Mouse (Mus musculus) forebrain, embryonic 10.5 days (tissue): ENCODE measurements around the gene Ddo. TPM values are rescaled to one million over a fixed set of nuclear protein-coding genes. Genes with fewer than 3 reads are reported as not detected.

ENCODE experiments used
- DNase-seq: peaks from one replicate; pipeline ENCODE4 v3.0.0-alpha.2; 2017; ENCODE audit warnings: low spot score; ENCODE audit errors: extremely low spot score
- H3K27ac ChIP-seq: fragments of 300-500 bp; sonication (generic); 2 replicates; pipeline ENCODE4 v1.5.1; 2016; ENCODE audit warnings: mild to moderate bottlenecking
- H3K27me3 ChIP-seq: fragments of 300-500 bp; sonication (generic); 2 replicates; pipeline ENCODE4 v1.6.1; 2016; ENCODE audit warnings: mild to moderate bottlenecking; ENCODE audit not compliant: poor library complexity, severe bottlenecking
- H3K36me3 ChIP-seq: fragments of 300-500 bp; sonication (generic); replicated peaks from 2 replicates; pipeline ENCODE4 v1.6.1; 2016; ENCODE audit warnings: mild to moderate bottlenecking, moderate library complexity
- H3K4me1 ChIP-seq: fragments of 300-500 bp; sonication (generic); 2 replicates; pipeline ENCODE4 v1.6.1; 2016
- H3K4me3 ChIP-seq: fragments of 300-500 bp; sonication (generic); 2 replicates; pipeline ENCODE4 v1.5.1; 2016; ENCODE audit warnings: mild to moderate bottlenecking, moderate library complexity
- H3K9me3 ChIP-seq: fragments of 300-500 bp; sonication (generic); 2 replicates; pipeline ENCODE4 v1.6.1; 2016; ENCODE audit warnings: mild to moderate bottlenecking, moderate library complexity
- WGBS: fragments of 180-500 bp; shearing (Covaris S2); methylation state at CpG from one replicate; pipeline ENCODE4 v1.1.7; 2016; 5-methylcytosine and 5-hydroxymethylcytosine counted together
- polyA plus RNA-seq: library from polyadenylated mRNA; unstranded; fragments of >200 nt; fragmentation: Nextera tagmentation; extraction: Ambion mirVana; gene quantifications from 2 replicates; pipeline ENCODE4 v1.2.1, GENCODE M21; 2016

Gene Ddo
- polyA plus RNA-seq, 1 experiment from 2014 or later, result 0.14 TPM

DNA sequence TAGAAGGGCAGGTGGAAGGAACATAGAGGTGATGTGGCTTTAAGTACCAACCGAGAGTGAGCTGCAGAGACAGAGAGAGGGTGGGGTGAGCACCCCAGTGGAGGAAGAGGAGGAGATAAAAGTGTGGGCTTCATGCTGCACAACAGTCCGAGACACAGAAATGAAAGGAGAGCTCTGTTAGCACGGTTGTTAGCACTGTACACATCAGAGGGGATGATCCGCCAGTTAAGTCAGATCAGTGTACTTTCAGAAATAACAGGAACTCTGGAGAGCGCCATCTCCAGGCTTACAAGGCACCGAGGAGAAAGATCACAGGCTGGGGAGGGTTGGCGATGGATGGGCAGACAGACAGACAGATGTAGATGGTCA lies 43.5 kb downstream of the Ddo start:
- H3K9me3 ChIP-seq, result no peaks in the 10 kb centered on the region
- no peak overlapping the region for H3K27ac ChIP-seq
- H3K27me3 ChIP-seq, result no peaks in the 10 kb centered on the region
- H3K36me3 ChIP-seq, result no peaks in the 10 kb centered on the region
- DNase-seq, result no peak
- H3K4me1 ChIP-seq, result peaks cover 11% of the 10 kb centered on the region
- H3K4me3 ChIP-seq, result no peak overlapping the region
- WGBS, result 65% methylated on average over 7 of the region's 7 CpGs

DNA sequence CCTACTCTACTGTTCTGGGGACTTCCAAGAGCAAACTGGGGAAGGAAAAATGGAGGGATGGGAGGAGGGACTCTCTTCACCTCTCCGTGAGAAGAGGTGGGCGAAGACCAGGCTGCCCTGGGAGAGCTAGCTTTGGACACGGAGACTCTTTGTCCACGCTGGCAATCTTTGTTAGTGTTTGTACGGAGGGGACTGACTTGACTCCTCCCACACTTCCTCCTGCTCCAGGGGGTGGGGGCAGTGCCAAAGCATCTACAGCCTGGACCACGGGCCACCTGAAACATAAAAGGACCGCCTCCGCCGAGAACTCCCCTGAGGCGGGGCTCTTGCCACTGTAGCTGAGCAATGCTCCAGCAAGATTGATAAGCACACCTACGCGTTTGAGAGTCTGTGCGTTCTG lies 44.3 kb downstream of the Ddo start:
- peak; percentile 17 for DNase-seq
- Histone ChIP-seq H3K36me3 (no peaks in the 10 kb centered on the region), H3K27ac (no peak overlapping the region; the same call in 1 of the 2 replicates), H3K4me1 (peaks cover 11% of the 10 kb centered on the region), H3K27me3 (no peaks in the 10 kb centered on the region), H3K9me3 (no peaks in the 10 kb centered on the region), H3K4me3 (peak overlapping the region; percentile 42)
- 9% methylated on average over 13 of the region's 13 CpGs for whole genome bisulfite sequencing

DNA sequence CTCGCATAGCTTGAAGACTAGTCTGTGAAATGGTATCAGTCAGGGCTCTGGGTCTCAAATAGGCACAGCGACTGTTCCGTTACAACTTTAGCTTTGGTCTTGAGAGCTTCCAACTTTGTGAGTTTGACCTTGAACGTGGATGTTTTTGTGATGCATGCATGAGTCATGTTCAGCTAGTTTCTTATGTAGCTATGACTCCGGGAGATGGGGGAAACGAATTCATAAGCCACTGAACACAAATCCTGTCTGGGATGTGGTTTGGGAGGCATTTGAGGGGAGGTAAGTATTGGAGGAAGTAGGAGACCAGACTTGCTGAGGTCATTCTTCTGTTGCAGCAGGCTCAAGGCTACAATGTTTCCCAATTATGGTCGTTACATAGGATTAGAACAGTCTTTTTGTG lies 46.1 kb downstream of the Ddo start:
- no peak for DNase-seq
- Histone ChIP-seq H3K4me1 (peaks cover 11% of the 10 kb centered on the region), H3K9me3 (no peaks in the 10 kb centered on the region), H3K27me3 (0 out of 2 replicates have a peak, but pooled peaks cover 2% of the 10 kb centered on the region), H3K36me3 (no peaks in the 10 kb centered on the region), H3K4me3 (no peak overlapping the region), H3K27ac (no peak overlapping the region)
- 89% methylated on average over 7 of the region's 7 CpGs for WGBS

DNA sequence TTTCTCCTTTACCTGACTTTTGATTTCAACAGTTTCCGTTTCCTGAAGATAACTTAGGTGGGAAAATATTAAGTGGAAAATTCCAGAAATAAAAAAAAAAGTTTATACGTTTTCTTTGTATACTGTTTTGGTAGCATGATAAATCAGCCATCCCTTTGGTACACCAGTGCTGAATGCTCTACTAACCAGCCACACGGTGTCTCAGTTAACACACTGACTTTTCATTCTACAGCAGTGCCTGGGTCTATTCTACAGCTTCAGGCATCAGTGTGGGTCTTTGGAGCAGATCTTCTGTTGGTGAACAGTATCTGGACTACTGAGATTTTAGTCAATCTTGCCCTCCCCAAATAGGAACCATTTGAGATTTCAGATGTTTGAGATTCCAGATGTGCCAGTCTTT lies 48.7 kb downstream of the Ddo start:
- DNase-seq, result no peak
- no peak overlapping the region for H3K27ac ChIP-seq
- peaks cover 21% of the 10 kb centered on the region for H3K4me1 ChIP-seq
- no peaks in the 10 kb centered on the region for H3K36me3 ChIP-seq
- no peaks in the 10 kb centered on the region for H3K9me3 ChIP-seq
- peaks cover 19% of the 10 kb centered on the region for H3K27me3 ChIP-seq
- 86% methylated on average over 3 of the region's 3 CpGs for WGBS
- no peak overlapping the region for H3K4me3 ChIP-seq

DNA sequence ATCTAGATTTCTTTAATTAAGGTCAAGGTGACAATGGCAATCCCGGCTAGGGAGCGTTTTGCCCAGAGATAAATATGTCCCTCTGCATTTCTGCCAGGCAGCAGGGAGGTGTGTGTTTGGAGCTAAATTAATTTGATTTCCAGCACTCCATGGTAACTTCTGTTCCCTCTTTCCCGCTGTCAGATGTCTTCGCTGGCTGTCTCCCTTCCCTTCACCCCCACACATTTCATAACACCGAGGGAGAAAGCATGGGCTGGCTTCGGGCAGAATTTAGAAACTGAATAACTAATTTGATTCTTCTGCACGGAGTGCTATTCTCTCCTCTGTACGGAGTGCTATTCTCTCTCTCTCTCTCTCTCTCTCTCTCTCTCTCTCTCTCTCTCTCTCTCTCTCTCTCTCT lies 52.7 kb downstream of the Ddo start:
- H3K4me1 ChIP-seq, result peaks cover 23% of the 10 kb centered on the region
- WGBS, result 48% methylated on average over 8 of the region's 8 CpGs
- peak overlapping the region; percentile 63 for H3K4me3 ChIP-seq
- no peaks in the 10 kb centered on the region for H3K9me3 ChIP-seq
- no peak for DNase-seq
- no peaks in the 10 kb centered on the region for H3K36me3 ChIP-seq
- peaks cover 32% of the 10 kb centered on the region for H3K27me3 ChIP-seq
- no peak overlapping the region for H3K27ac ChIP-seq

DNA sequence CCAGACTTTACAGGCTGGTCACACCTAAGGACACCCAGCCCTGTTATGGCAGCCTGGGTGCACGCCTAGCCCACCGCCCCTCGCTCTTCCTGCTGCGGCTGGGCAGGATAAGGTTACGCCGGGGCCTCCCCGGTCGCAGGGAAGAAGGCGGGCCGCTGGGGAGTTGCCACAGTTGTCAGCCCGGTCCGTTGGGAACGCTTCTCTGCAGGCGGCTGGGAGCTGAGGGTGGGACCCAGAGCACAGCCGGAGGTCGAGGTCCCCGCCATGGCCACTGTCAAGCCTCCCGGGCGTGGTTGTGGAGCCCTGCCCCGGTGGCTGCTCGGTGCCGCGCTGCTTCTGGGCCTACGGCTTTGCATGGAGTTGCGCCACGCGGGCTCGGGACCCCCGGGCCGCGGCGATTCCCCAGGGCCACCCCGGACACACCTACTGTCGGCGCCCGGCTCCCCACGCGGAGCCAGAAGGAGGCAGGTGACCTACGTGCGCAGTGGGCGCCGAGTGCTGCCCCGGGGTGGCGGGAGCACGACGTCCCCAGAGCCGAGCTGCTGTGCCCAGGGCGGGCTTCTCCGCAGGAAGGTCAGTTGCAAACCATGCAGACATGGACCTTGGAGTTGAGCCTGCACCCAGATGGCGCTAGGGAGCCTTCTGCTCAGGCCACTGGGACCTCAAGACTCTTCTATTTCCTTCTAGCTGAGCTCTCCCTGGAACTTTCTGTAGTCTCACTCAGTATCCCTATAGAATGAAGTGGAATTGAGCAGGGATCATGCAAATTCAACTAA lies 53.5 kb downstream of the Ddo start, which contains the start of gene Mettl24:
Gene Mettl24, plus strand, starts transcription at position 191 of the 776 bp plus-strand sequence.
- Histone ChIP-seq H3K4me1 (peaks cover 25% of the 10 kb centered on the region), H3K4me3 (peak within 1 kb of the TSS; percentile 63), H3K9me3 (no peaks in the 10 kb centered on the region), H3K27ac (peak within 1 kb of the TSS; percentile 89), H3K36me3 (no peaks in the 10 kb centered on the region), H3K27me3 (peaks cover 32% of the 10 kb centered on the region)
- DNase-seq, result peak; percentile 60
- WGBS, result under 1% methylated on average over 50 of the region's 50 CpGs

- peaks cover 32% of the 10 kb centered on the region for H3K27me3 ChIP-seq
- 57% methylated on average over 9 of the region's 9 CpGs for WGBS
- H3K4me3 ChIP-seq, result peak overlapping the region; percentile 63; the same call in 1 of the 2 replicates
- DNase-seq, result no peak
- no peaks in the 10 kb centered on the region for H3K9me3 ChIP-seq
- no peak overlapping the region for H3K27ac ChIP-seq
- no peaks in the 10 kb centered on the region for H3K36me3 ChIP-seq
- H3K4me1 ChIP-seq, result peaks cover 26% of the 10 kb centered on the region
Measured at GRCm38 (mm10) chr10:40683868-40684253, 54.0 kb downstream of the Ddo start.

DNA sequence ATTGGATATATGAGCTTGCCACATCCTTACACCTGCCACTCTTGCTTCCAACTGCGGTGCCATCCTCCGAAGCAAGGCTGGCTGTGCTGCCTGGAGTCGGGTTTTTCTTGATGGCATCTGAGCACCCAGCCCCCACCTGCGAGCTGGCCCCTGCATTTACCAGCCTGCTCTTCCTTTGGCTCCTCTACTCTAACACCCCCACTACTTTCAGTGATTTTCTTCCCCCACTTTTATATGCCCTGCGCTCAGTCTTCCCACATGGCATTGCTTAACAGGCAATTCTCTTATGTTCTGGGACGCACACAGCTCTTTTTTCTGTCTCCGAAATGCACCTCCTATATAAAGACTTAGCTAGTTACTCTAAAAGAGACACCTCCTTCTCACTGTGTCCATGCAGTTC lies 54.5 kb downstream of the Ddo start:
- Histone ChIP-seq H3K4me3 (no peak overlapping the region), H3K27me3 (peaks cover 32% of the 10 kb centered on the region), H3K4me1 (peaks cover 26% of the 10 kb centered on the region), H3K9me3 (no peaks in the 10 kb centered on the region), H3K27ac (no peak overlapping the region), H3K36me3 (no peaks in the 10 kb centered on the region)
- no peak for DNase-seq
- WGBS, result 92% methylated on average over 7 of the region's 7 CpGs

GRCm38 (mm10) chr10:40685641-40686040 lies 55.8 kb downstream of the Ddo start:
- Histone ChIP-seq H3K27ac (no peak overlapping the region), H3K4me3 (no peak overlapping the region), H3K9me3 (no peaks in the 10 kb centered on the region), H3K36me3 (no peaks in the 10 kb centered on the region), H3K4me1 (peaks cover 26% of the 10 kb centered on the region), H3K27me3 (peaks cover 32% of the 10 kb centered on the region)
- DNase-seq, result peak; percentile 13
- 72% methylated on average over 8 of the region's 8 CpGs for WGBS

DNA sequence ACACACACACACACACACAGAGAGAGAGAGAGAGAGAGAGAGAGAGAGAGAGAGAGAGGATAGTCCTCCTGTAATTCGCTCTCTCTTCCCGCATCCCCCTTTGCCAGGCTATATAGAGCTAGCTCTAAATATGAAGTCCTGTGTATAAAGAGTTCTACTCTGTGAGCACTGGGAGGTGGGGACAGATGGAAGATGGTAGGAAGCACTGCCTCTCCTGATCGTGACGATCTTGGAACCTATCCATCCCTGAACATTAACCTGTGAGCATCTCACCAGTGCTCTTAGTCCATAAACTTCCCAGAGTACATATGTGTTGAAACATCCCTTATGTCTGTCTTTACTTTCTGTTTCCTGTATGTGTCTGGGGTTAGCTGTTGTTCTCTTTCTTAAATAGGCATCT lies 57.2 kb downstream of the Ddo start:
- peak; percentile 5 for DNase-seq
- H3K27me3 ChIP-seq, result peaks cover 22% of the 10 kb centered on the region
- no peak overlapping the region for H3K4me3 ChIP-seq
- H3K27ac ChIP-seq, result no peak overlapping the region
- whole genome bisulfite sequencing, result 97% methylated on average over 4 of the region's 4 CpGs
- no peaks in the 10 kb centered on the region for H3K36me3 ChIP-seq
- H3K9me3 ChIP-seq, result no peaks in the 10 kb centered on the region
- peaks cover 26% of the 10 kb centered on the region for H3K4me1 ChIP-seq

GRCm38 (mm10) chr10:40687407-40687806 lies 57.6 kb downstream of the Ddo start:
- peaks cover 18% of the 10 kb centered on the region for H3K27me3 ChIP-seq
- no peak overlapping the region for H3K27ac ChIP-seq
- DNase-seq, result peak; percentile 1
- no peaks in the 10 kb centered on the region for H3K9me3 ChIP-seq
- 78% methylated on average over 2 of the region's 2 CpGs for whole genome bisulfite sequencing
- H3K4me1 ChIP-seq, result peaks cover 25% of the 10 kb centered on the region
- H3K4me3 ChIP-seq, result no peak overlapping the region
- no peaks in the 10 kb centered on the region for H3K36me3 ChIP-seq

- Histone ChIP-seq H3K36me3 (no peaks in the 10 kb centered on the region), H3K4me1 (peaks cover 17% of the 10 kb centered on the region), H3K9me3 (no peaks in the 10 kb centered on the region), H3K27ac (no peak overlapping the region), H3K27me3 (peaks cover 13% of the 10 kb centered on the region), H3K4me3 (no peak overlapping the region)
- DNase-seq, result peak; percentile 8
- 86% methylated on average over 6 of the region's 6 CpGs for WGBS
Measured at GRCm38 (mm10) chr10:40688266-40688665, 58.5 kb downstream of the Ddo start.

DNA sequence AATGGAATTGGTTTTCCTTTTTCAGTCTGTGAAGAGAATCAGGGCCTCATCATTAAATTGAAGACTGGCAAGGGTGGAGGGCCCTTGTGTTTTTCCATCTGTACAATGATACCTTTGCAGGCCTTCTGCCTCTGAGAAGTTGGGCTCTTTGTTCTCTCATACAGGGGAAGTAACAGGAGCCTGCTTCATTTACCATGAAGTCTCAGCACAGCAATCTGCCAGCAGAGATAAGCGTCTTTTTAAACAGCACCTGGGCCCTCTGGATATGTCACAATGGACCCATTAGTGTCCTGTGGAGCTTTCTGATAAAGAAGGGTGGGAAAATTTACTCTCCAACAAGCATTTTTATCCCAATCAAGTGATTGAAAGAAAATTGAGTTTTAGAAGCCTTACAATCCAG lies 59.1 kb downstream of the Ddo start:
- no peak overlapping the region for H3K4me3 ChIP-seq
- H3K27ac ChIP-seq, result no peak overlapping the region
- DNase-seq, result peak; percentile 5
- 33% methylated on average over 1 of the region's 1 CpGs for WGBS
- H3K27me3 ChIP-seq, result peaks cover 11% of the 10 kb centered on the region
- H3K4me1 ChIP-seq, result peaks cover 10% of the 10 kb centered on the region
- no peaks in the 10 kb centered on the region for H3K9me3 ChIP-seq
- H3K36me3 ChIP-seq, result no peaks in the 10 kb centered on the region
